Mouse (Mus musculus) ovary, postnatal 10 days (tissue): ENCODE results near the gene Gm45234.
"Not testable (repeated sequence)": the region's sequence is repeated elsewhere in the genome, so short reads cannot be mapped to it uniquely, and the experiment has no call there.

Source experiments
- DNase-seq: peaks from one replicate; pipeline ENCODE4 v3.0.0; 2022; ENCODE audit warnings: low spot score

Gene Gm45234

GRCm38 (mm10) chr6:124755831-124756595 lies at the start of gene Gm45234, which contains the start of gene Atn1:
Gm45234 (minus strand) TSS chr6:124756021.
Atn1 (minus strand) TSS chr6:124756524.
- no peak for DNase-seq

GRCm38 (mm10) chr6:124804341-124804740 lies 48.5 kb upstream of the Gm45234 start:
- no peak for DNase-seq

GRCm38 (mm10) chr6:124803691-124804090 lies 47.9 kb upstream of the Gm45234 start:
- not testable (repeated sequence) for DNase-seq

- no peak for DNase-seq
Measured at GRCm38 (mm10) chr6:124803061-124803460, 47.2 kb upstream of the Gm45234 start.

GRCm38 (mm10) chr6:124802400-124802799 lies 46.6 kb upstream of the Gm45234 start:
- not testable (repeated sequence) for DNase-seq

GRCm38 (mm10) chr6:124796200-124796599 lies 40.4 kb upstream of the Gm45234 start:
- no peak for DNase-seq

GRCm38 (mm10) chr6:124795781-124796180 lies 40.0 kb upstream of the Gm45234 start:
- DNase-seq = no peak

GRCm38 (mm10) chr6:124791911-124792310 lies 36.1 kb upstream of the Gm45234 start:
- DNase-seq = no peak

- no peak for DNase-seq
Measured at GRCm38 (mm10) chr6:124790121-124790520, 34.3 kb upstream of the Gm45234 start.

GRCm38 (mm10) chr6:124789519-124789918 lies 33.7 kb upstream of the Gm45234 start:
- DNase-seq = no peak

GRCm38 (mm10) chr6:124787722-124788121 lies 31.9 kb upstream of the Gm45234 start:
- no peak for DNase-seq

- no peak for DNase-seq
Measured at GRCm38 (mm10) chr6:124786756-124787420, 31.1 kb upstream of the Gm45234 start.

- no peak for DNase-seq
Measured at GRCm38 (mm10) chr6:124782436-124782835, 26.6 kb upstream of the Gm45234 start.

GRCm38 (mm10) chr6:124780917-124781316 lies 25.1 kb upstream of the Gm45234 start:
- DNase-seq = no peak

GRCm38 (mm10) chr6:124779984-124780416 lies 24.2 kb upstream of the Gm45234 start:
- no peak for DNase-seq

- no peak for DNase-seq
Measured at GRCm38 (mm10) chr6:124779222-124779983, 23.6 kb upstream of the Gm45234 start, which contains the start of gene Lrrc23. Lrrc23 (minus strand) TSS chr6:124779727.

GRCm38 (mm10) chr6:124770511-124770910 lies 14.7 kb upstream of the Gm45234 start:
- DNase-seq = no peak

GRCm38 (mm10) chr6:124770013-124770412 lies 14.2 kb upstream of the Gm45234 start:
- no peak for DNase-seq

- no peak for DNase-seq
Measured at GRCm38 (mm10) chr6:124769101-124769765, 13.4 kb upstream of the Gm45234 start, which contains the start of gene Eno2. Eno2 (minus strand) TSS chr6:124769673.

GRCm38 (mm10) chr6:124768704-124769044 lies 12.9 kb upstream of the Gm45234 start:
- DNase-seq = no peak

- DNase-seq = no peak
Measured at GRCm38 (mm10) chr6:124767920-124768703, 12.3 kb upstream of the Gm45234 start.
